Mouse (Mus musculus): Measurements from ENCODE around the gene Olfr266.

GRCm38 (mm10) chr3:106798079-106798478, 28.0 kb downstream of the Olfr266 start:
- TF ChIP-seq GATA1 (IDR thresholded peaks at IDR 0.05; ENCODE audit: low read length) (no peak), TAL1 (IDR thresholded peaks at IDR 0.05; ENCODE audit: low read length) (no peak)

Data from erythroblast, embryonic 14.5 days (primary cell).